Mouse (Mus musculus) fat pad, adult 2 months (tissue): ENCODE measurements around the gene Sapcd2.
"Not testable (repeated sequence)": the region's sequence is repeated elsewhere in the genome, so short reads cannot be mapped to it uniquely, and the experiment has no call there.

Experiments
- DNase-seq: peaks from one replicate; pipeline ENCODE4 v3.0.0-alpha.2; 2011; ENCODE audit warnings: low read depth, low spot score; ENCODE audit errors: extremely low read depth

The Sapcd2 gene

GRCm38 (mm10) chr2:25372644-25373391 lies 697 bp downstream of the Sapcd2 start:
- no peak for DNase-seq

DNA sequence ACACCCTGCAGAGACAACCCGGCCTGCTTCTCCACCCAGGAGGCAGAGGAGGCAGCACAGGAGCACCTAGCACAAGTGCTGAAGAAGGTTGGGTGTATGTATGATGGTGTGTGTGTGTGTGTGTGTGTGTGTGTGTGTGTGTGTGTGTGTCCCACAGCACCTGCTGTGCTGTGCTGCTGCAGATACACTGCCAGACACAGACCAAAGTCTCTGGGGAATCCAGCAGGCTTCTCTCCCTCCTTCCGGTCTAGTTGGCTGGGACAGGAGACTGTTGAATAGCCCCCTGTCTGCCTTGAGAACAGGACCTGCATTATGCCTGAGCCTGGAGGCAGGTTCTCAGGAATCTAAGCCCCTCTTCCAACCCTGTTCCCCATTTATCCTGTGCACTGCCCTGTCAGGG lies 1.3 kb downstream of the Sapcd2 start:
- no peak for DNase-seq

- DNase-seq: no peak
Measured at GRCm38 (mm10) chr2:25376589-25376988, 4.5 kb downstream of the Sapcd2 start.

GRCm38 (mm10) chr2:25384492-25384891 lies 12.4 kb downstream of the Sapcd2 start:
- no peak for DNase-seq

DNA sequence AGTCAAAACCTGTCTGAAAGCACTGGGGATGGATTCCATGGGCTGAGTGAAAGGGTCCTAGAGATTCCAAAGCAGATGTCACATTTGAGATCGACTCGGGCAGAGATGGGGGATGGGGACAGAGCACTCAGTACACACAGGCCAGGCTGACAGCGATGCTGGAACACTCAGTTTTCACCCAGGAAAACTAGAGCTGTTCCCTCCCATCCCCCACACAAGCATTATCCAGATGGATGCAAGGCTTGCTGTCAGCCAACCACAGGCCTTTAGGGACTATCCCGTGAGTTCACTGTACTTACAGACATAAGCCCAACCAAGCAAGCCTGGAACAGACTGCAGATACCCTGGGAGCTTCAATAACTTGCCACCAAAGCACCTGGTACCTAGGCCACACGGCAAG lies 19.1 kb downstream of the Sapcd2 start:
- DNase-seq: no peak

DNA sequence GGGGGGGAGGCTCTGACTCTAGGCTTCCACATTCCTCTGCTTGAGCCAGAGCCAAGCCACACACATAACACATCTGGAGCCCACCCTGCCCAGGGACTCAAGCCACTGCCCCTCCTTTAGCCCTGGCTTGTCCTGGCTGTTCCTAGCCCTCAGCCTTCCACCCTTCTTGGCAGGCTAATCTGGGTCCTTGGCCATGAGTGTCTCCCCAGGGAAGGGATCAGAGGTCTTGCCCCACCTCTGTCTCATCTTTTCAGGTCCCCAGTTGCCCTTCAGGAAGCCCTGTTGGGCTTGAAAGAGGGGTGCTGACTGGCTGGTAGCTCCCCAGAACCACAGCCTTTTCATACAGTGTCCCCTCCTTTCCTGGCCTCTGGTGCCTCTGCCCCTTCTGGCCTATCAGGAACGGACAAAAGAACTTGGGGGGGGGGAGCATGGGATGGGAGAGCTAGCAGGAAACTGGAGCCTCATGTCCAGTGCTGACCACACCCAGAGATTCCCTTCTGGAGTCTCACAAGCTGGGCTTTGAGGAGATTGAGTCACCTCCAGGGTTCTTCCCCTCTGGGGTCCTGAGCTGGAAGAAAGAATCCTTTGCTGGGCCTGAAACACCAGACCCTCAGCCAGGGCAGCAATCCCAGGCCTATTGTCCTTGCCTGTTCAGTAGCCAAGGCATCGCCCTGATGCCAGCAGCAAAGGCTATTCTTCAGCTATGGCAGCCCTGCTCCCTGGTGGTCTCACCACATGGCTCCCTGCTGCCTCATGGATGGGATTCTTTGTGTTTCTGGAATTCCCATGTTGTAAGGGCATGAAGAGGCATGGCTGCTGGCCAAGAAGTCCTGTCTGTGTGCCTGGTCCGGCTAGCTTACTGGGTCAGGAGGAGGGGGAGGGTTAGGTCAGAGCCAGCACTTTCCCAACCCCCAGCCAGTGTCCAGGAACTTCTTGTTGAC lies 22.4 kb downstream of the Sapcd2 start:
- DNase-seq: no peak

DNA sequence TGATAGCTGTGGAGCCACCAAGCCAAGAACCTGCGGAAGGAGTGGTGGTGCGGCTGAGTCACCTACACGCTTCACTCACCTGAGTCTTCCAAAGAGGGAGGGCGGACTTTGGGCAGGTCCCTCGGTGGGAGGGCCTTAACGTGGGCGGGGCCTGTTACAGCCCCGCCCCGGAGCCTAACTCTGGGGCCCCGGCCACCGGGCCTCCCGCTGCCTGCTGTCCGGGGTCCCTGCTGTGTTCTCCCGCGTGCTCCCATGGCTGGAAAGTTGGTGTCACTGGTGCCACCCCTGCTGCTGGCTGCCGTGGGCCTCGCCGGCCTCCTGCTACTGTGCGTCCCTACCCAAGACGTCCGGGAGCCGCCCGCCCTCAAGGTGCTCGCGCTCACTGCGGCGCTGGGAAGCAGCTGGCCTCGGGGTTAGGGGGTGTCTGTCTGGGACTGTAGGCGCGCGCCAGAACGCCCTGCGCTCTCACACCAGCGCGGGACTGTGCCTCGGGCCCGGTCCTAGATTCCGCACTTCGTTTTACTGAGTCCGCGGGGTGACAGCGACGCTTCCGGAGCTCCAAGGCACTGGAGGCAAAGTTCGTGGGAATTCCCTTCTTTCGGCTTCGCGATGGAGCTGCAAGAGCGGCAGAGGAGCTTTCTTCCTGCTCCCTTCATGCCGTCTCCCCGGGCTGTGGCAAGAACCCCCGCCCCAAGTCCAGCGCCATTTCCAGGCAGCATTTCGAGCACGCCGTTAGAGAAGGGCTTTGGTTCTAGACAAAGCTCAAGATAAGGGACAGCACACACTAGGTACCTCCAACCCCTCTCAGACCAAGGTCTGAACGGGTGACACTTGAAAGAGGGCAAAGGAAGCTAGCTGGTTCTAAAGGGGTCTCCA lies 23.8 kb downstream of the Sapcd2 start, which contains the start of gene Entpd2:
Gene Entpd2, plus strand, starts transcription at position 154 of the 876 bp plus-strand sequence.
- peak; percentile 31 for DNase-seq

- DNase-seq: no peak
Measured at GRCm38 (mm10) chr2:25396597-25396983, 24.5 kb downstream of the Sapcd2 start.

- no peak for DNase-seq
Measured at GRCm38 (mm10) chr2:25397010-25397409, 24.9 kb downstream of the Sapcd2 start.

DNA sequence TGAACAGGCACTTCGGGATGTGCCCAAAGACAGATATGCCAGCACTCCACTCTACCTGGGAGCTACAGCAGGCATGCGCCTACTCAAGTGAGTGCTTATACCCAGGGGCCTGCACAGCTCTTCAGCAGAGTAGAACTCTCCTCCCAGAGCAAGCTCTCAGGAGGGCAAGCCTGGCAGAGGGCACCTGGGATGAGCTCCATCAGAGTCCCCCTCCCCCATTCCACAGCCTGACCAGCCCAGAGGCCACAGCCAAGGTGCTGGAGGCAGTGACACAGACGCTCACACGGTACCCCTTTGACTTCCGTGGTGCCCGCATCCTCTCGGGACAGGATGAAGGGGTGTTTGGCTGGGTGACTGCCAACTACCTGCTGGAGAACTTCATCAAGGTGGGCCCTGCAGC lies 25.9 kb downstream of the Sapcd2 start:
- DNase-seq: no peak

GRCm38 (mm10) chr2:25399051-25399450 lies 26.9 kb downstream of the Sapcd2 start, which contains the start of gene Npdc1:
TSS of gene Npdc1 (plus strand) at chr2:25399351.
- DNase-seq: no peak

- no peak for DNase-seq
Measured at GRCm38 (mm10) chr2:25400291-25400690, 28.2 kb downstream of the Sapcd2 start.

DNA sequence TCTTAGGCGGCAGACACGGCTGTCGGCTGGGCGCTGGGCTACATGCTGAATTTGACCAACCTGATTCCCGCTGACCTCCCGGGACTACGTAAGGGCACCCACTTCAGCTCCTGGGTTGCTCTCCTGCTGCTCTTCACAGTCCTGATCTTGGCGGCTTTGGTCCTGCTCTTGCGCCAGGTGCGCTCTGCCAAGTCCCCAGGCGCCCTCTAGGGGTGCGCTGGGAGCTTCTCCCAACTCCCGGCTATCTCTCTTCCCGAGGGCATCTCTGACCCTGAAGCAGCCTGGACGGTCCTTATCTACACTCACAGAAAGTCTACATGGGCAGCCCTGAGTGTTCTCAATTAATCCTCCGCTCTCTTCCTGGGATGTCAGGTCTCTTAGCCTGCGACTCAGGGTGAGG lies 28.6 kb downstream of the Sapcd2 start:
- DNase-seq: no peak

GRCm38 (mm10) chr2:25402377-25402971 lies 30.4 kb downstream of the Sapcd2 start:
- no peak for DNase-seq

DNA sequence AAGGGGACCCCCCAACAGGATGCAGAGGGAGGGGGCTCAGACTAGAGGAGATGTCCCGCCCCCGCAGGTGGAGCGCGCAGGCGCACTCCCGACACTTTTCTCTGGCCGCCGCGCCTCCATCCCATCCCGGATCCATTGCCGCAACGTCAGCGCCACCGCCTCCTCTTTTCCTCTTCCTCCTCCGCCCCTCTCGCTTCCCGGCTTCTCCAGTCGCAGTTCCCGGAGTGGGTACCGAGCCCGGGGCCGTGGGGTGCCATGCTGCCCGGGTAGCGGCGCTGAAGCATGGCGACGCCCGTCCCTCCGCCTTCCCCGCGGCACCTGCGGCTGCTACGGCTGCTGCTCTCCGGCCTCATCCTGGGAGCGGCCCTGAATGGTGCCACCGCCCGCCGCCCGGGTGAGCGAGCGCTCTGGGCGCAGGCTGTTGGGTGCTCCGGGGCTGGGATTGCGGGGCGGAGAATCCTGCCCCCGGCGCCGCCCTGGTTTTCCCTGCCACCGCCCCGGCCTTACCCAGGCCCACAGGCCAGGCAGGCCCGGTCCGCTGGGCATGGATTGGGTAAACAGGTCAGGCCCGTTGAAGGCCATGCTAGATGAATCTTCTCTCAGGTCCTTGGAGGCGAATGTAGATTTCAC lies 31.0 kb downstream of the Sapcd2 start:
- no peak for DNase-seq

- no peak for DNase-seq
Measured at GRCm38 (mm10) chr2:25403994-25404393, 31.9 kb downstream of the Sapcd2 start.

- DNase-seq: no peak
Measured at GRCm38 (mm10) chr2:25408908-25409307, 36.8 kb downstream of the Sapcd2 start.

DNA sequence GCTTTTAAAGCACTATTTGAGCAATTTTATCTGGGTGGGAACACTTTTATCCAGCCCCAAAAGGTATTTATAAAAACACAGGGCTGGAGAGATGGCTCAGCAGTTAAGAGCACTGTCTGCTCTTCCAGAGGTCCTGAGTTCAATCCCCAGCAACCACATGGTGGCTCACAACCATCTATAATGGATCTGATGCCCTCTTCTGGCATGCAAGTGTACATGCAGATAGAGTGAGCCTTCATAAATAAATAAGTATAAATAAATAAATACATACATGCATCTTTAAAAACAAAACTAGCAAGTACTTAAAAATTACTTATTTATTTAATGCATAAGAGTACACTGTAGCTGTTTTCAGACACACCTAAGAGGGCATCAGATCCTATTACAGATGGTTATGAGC lies 41.3 kb downstream of the Sapcd2 start:
- not testable (repeated sequence) for DNase-seq

- DNase-seq: no peak
Measured at GRCm38 (mm10) chr2:25417426-25417825, 45.3 kb downstream of the Sapcd2 start.

GRCm38 (mm10) chr2:25421896-25422295 lies 49.8 kb downstream of the Sapcd2 start:
- DNase-seq: no peak
